Mouse (Mus musculus): Measurements from ENCODE around the gene Polr2h. TPM values are rescaled to one million over a fixed set of nuclear protein-coding genes. Genes with fewer than 3 reads are reported as not detected.

Gene Polr2h
- polyA plus RNA-seq, 1 experiment from 2014 or later = 147 TPM

- Histone ChIP-seq H3K9ac (ENCODE audit: low read depth, low read length) (no peak overlapping the region), H3K27ac (ENCODE audit: low read depth, low read length) (no peak overlapping the region), H3K4me1 (ENCODE audit: control insufficient read depth, insufficient read depth, low read length) (0 out of 2 replicates have a peak, but pooled peaks cover 3% of the 10 kb centered on the region), H3K4me2 (replicated peaks; ENCODE audit: low read depth, low read length) (no peak overlapping the region), H3K4me3 (ENCODE audit: low read length) (no peak overlapping the region), H3K27me3 (ENCODE audit: control insufficient read depth, insufficient read depth, low read length) (no peaks in the 10 kb centered on the region), H3K36me3 (ENCODE audit: control insufficient read depth, insufficient read depth, low read length) (peaks cover 29% of the 10 kb centered on the region), H3K9me3 (ENCODE audit: control insufficient read depth, low read length) (no peaks in the 10 kb centered on the region)
- no peak for ATAC-seq (ENCODE audit: low FRiP score, low TSS enrichment)
- WGBS = 40% methylated on average over 4 of the region's 4 CpGs
Measured at GRCm38 (mm10) chr16:20723247-20723646, 5.8 kb downstream of the Polr2h start.

GRCm38 (mm10) chr16:20724338-20724748 is 6.9 kb downstream of the Polr2h start:
- H3K9ac ChIP-seq (ENCODE audit: low read depth, low read length) = no peak overlapping the region
- no peak overlapping the region for H3K27ac ChIP-seq (ENCODE audit: low read depth, low read length)
- peak; percentile 67; the same call in 1 of the 2 replicates for ATAC-seq (ENCODE audit: low FRiP score, low TSS enrichment)
- WGBS = 37% methylated on average over 5 of the region's 5 CpGs
- H3K4me1 ChIP-seq (ENCODE audit: control insufficient read depth, insufficient read depth, low read length) = no peaks in the 10 kb centered on the region
- no peak overlapping the region for H3K4me3 ChIP-seq (ENCODE audit: low read length)
- H3K27me3 ChIP-seq (ENCODE audit: control insufficient read depth, insufficient read depth, low read length) = no peaks in the 10 kb centered on the region
- no peak overlapping the region for H3K4me2 ChIP-seq (replicated peaks; ENCODE audit: low read depth, low read length)
- H3K36me3 ChIP-seq (ENCODE audit: control insufficient read depth, insufficient read depth, low read length) = peaks cover 29% of the 10 kb centered on the region
- no peaks in the 10 kb centered on the region for H3K9me3 ChIP-seq (ENCODE audit: control insufficient read depth, low read length)

DNA sequence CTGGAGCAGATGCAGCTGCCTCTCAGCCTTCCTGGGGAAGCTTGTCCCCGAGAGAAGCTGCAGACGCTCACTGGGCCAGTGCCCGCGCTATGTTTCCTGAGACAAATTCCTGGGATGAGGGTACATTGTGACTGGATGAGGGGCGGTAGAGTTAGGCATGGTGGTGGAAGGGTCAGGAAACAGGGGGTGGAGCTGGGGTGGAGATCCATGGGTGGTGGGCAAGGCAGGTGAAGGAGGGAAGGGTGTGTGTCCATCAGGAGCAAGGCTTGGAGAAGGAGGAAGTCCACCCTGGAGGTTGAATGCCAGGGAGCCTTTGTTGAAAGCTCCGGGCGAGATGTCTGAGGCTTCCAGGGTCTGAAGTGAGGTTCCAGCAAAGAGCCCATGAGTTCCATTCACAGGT is 7.9 kb downstream of the Polr2h start:
- no peaks in the 10 kb centered on the region for H3K4me1 ChIP-seq (ENCODE audit: control insufficient read depth, insufficient read depth, low read length)
- no peak overlapping the region for H3K4me2 ChIP-seq (replicated peaks; ENCODE audit: low read depth, low read length)
- no peak overlapping the region for H3K9ac ChIP-seq (ENCODE audit: low read depth, low read length)
- no peak overlapping the region for H3K4me3 ChIP-seq (ENCODE audit: low read length)
- ATAC-seq (ENCODE audit: low FRiP score, low TSS enrichment) = no peak
- 85% methylated on average over 7 of the region's 7 CpGs for WGBS
- no peaks in the 10 kb centered on the region for H3K27me3 ChIP-seq (ENCODE audit: control insufficient read depth, insufficient read depth, low read length)
- no peak overlapping the region for H3K27ac ChIP-seq (ENCODE audit: low read depth, low read length)
- H3K9me3 ChIP-seq (ENCODE audit: control insufficient read depth, low read length) = no peaks in the 10 kb centered on the region
- peaks cover 22% of the 10 kb centered on the region for H3K36me3 ChIP-seq (ENCODE audit: control insufficient read depth, insufficient read depth, low read length)

- Histone ChIP-seq H3K27me3 (ENCODE audit: control insufficient read depth, insufficient read depth, low read length) (no peaks in the 10 kb centered on the region), H3K4me2 (replicated peaks; ENCODE audit: low read depth, low read length) (no peak overlapping the region), H3K9me3 (ENCODE audit: control insufficient read depth, low read length) (no peaks in the 10 kb centered on the region), H3K36me3 (ENCODE audit: control insufficient read depth, insufficient read depth, low read length) (peaks cover 18% of the 10 kb centered on the region), H3K27ac (ENCODE audit: low read depth, low read length) (no peak overlapping the region), H3K4me1 (ENCODE audit: control insufficient read depth, insufficient read depth, low read length) (no peaks in the 10 kb centered on the region), H3K9ac (ENCODE audit: low read depth, low read length) (no peak overlapping the region), H3K4me3 (ENCODE audit: low read length) (no peak overlapping the region)
- ATAC-seq (ENCODE audit: low FRiP score, low TSS enrichment) = no peak
- WGBS = 78% methylated on average over 4 of the region's 4 CpGs
Measured at GRCm38 (mm10) chr16:20725750-20726149, 8.3 kb downstream of the Polr2h start.

- Histone ChIP-seq H3K27ac (ENCODE audit: low read depth, low read length) (no peak overlapping the region), H3K4me3 (ENCODE audit: low read length) (no peak overlapping the region), H3K9me3 (ENCODE audit: control insufficient read depth, low read length) (no peaks in the 10 kb centered on the region), H3K36me3 (ENCODE audit: control insufficient read depth, insufficient read depth, low read length) (peaks cover 12% of the 10 kb centered on the region), H3K4me2 (replicated peaks; ENCODE audit: low read depth, low read length) (no peak overlapping the region), H3K4me1 (ENCODE audit: control insufficient read depth, insufficient read depth, low read length) (no peaks in the 10 kb centered on the region), H3K9ac (ENCODE audit: low read depth, low read length) (no peak overlapping the region), H3K27me3 (ENCODE audit: control insufficient read depth, insufficient read depth, low read length) (no peaks in the 10 kb centered on the region)
- ATAC-seq (ENCODE audit: low FRiP score, low TSS enrichment) = no peak
- 48% methylated on average over 1 of the region's 1 CpGs for WGBS
Measured at GRCm38 (mm10) chr16:20726384-20726783, 8.9 kb downstream of the Polr2h start.

DNA sequence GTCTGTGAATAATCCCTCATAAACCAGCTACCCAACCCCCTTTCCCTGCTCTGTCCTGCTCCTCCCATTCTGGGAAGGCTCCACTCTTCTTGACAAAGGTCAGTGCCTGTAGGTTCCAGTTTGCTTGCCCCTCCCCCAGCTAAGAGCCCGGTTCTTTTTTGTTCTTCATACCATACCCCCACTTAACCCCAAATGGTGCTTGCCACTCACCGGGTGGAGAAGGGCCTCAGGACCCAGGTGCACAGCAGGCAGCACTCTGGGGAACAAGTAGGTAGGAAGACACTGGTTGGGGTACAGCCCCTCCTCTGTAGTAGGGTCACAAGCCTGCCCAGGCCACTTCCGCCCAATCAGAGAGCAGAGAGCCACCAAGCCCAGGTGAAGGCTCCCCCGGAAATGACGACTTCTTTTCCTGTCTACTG is 12.8 kb downstream of the Polr2h start:
- 45% methylated on average over 5 of the region's 5 CpGs for WGBS
- no peak overlapping the region for H3K4me3 ChIP-seq (ENCODE audit: low read length)
- H3K4me1 ChIP-seq (ENCODE audit: control insufficient read depth, insufficient read depth, low read length) = peaks cover 16% of the 10 kb centered on the region; the same call in 1 of the 2 replicates
- no peaks in the 10 kb centered on the region for H3K9me3 ChIP-seq (ENCODE audit: control insufficient read depth, low read length)
- no peak overlapping the region for H3K9ac ChIP-seq (ENCODE audit: low read depth, low read length)
- no peak overlapping the region for H3K27ac ChIP-seq (ENCODE audit: low read depth, low read length)
- ATAC-seq (ENCODE audit: low FRiP score, low TSS enrichment) = no peak
- no peak overlapping the region for H3K4me2 ChIP-seq (replicated peaks; ENCODE audit: low read depth, low read length)
- H3K36me3 ChIP-seq (ENCODE audit: control insufficient read depth, insufficient read depth, low read length) = no peaks in the 10 kb centered on the region
- H3K27me3 ChIP-seq (ENCODE audit: control insufficient read depth, insufficient read depth, low read length) = peaks cover 16% of the 10 kb centered on the region

- ATAC-seq (ENCODE audit: low FRiP score, low TSS enrichment) = no peak
Measured at GRCm38 (mm10) chr16:20731688-20732087, 14.2 kb downstream of the Polr2h start.

GRCm38 (mm10) chr16:20732251-20732924 is 14.9 kb downstream of the Polr2h start:
- H3K4me1 ChIP-seq (ENCODE audit: control insufficient read depth, insufficient read depth, low read length) = peaks cover 16% of the 10 kb centered on the region; the same call in 1 of the 2 replicates
- H3K9me3 ChIP-seq (ENCODE audit: control insufficient read depth, low read length) = no peaks in the 10 kb centered on the region
- ATAC-seq (ENCODE audit: low FRiP score, low TSS enrichment) = peak; percentile 58
- peak overlapping the region; percentile 77 for H3K9ac ChIP-seq (ENCODE audit: low read depth, low read length)
- H3K27me3 ChIP-seq (ENCODE audit: control insufficient read depth, insufficient read depth, low read length) = peaks cover 21% of the 10 kb centered on the region
- H3K4me3 ChIP-seq (ENCODE audit: low read length) = peak overlapping the region; percentile 69
- no peaks in the 10 kb centered on the region for H3K36me3 ChIP-seq (ENCODE audit: control insufficient read depth, insufficient read depth, low read length)
- peak overlapping the region; percentile 99 for H3K4me2 ChIP-seq (replicated peaks; ENCODE audit: low read depth, low read length)
- peak overlapping the region; percentile 65; the same call in 1 of the 2 replicates for H3K27ac ChIP-seq (ENCODE audit: low read depth, low read length)
- WGBS = under 1% methylated on average over 25 of the region's 30 CpGs

More at GRCm38 (mm10) chr16:20731688-20732087, 14.2 kb downstream of the Polr2h start:
- Histone ChIP-seq H3K27ac (ENCODE audit: low read depth, low read length) (no peak overlapping the region), H3K9ac (ENCODE audit: low read depth, low read length) (no peak overlapping the region), H3K27me3 (ENCODE audit: control insufficient read depth, insufficient read depth, low read length) (peaks cover 21% of the 10 kb centered on the region), H3K36me3 (ENCODE audit: control insufficient read depth, insufficient read depth, low read length) (no peaks in the 10 kb centered on the region), H3K4me3 (ENCODE audit: low read length) (no peak overlapping the region), H3K9me3 (ENCODE audit: control insufficient read depth, low read length) (no peaks in the 10 kb centered on the region), H3K4me2 (replicated peaks; ENCODE audit: low read depth, low read length) (no peak overlapping the region), H3K4me1 (ENCODE audit: control insufficient read depth, insufficient read depth, low read length) (peaks cover 16% of the 10 kb centered on the region; the same call in 1 of the 2 replicates)
- WGBS = 57% methylated on average over 5 of the region's 5 CpGs

DNA sequence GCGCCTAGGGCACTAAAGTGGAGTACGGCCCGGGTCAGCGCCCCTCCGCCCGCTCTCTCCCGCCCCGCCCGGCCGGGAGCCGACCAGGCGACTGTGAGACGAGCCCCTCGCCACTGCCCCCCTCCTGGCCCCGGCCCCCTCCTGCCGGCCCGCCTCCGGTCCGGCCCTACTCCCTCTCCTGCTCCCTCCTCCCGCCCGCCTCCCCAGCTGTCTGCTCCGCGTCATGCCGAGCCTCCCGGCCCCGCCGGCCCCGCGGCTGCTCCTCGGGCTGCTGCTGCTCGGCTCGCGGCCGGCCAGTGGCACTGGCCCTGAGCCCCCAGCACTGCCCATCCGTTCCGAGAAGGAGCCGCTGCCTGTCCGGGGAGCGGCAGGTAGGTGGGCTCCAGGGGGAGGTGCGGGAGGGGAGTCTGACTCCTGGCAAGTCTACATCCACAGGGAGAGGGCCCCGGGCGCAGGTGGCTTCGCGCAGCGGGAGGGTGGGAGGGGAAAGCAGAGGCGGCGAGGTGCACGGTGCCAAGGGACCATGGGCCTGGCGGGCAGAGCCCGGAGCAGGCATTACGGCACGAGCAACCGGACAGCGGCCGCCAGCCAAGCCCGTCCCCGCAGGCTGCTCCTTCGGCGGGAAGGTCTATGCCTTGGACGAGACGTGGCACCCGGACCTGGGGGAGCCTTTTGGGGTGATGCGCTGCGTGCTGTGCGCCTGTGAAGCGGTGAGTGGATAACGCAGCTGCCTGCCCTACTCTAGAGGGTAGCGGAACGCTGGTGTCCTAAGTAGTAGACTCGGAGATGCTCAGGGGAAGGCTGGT is 15.7 kb downstream of the Polr2h start, which contains the start of gene Chrd:
Gene Chrd (plus strand): TSS at position 203 of the 806 bp plus-strand sequence.
- H3K9ac ChIP-seq (ENCODE audit: low read depth, low read length) = peak within 1 kb of the TSS; percentile 77
- no peaks in the 10 kb centered on the region for H3K36me3 ChIP-seq (ENCODE audit: control insufficient read depth, insufficient read depth, low read length)
- H3K27me3 ChIP-seq (ENCODE audit: control insufficient read depth, insufficient read depth, low read length) = peaks cover 21% of the 10 kb centered on the region
- peak within 1 kb of the TSS; percentile 69 for H3K4me3 ChIP-seq (ENCODE audit: low read length)
- under 1% methylated on average over 64 of the region's 70 CpGs for WGBS
- peak; percentile 90 for ATAC-seq (ENCODE audit: low FRiP score, low TSS enrichment)
- H3K4me1 ChIP-seq (ENCODE audit: control insufficient read depth, insufficient read depth, low read length) = peaks cover 16% of the 10 kb centered on the region; the same call in 1 of the 2 replicates
- H3K27ac ChIP-seq (ENCODE audit: low read depth, low read length) = peak within 1 kb of the TSS; percentile 65; the same call in 1 of the 2 replicates
- peak within 1 kb of the TSS; percentile 99 for H3K4me2 ChIP-seq (replicated peaks; ENCODE audit: low read depth, low read length)
- no peaks in the 10 kb centered on the region for H3K9me3 ChIP-seq (ENCODE audit: control insufficient read depth, low read length)

Measured in kidney, embryonic 14.5 days (tissue).